Mouse (Mus musculus): Measurements from ENCODE around the gene Rcan1.
A peak's percentile ranks its signal among the peaks of the same experiment; 100 is the strongest.

Gene Rcan1

DNA sequence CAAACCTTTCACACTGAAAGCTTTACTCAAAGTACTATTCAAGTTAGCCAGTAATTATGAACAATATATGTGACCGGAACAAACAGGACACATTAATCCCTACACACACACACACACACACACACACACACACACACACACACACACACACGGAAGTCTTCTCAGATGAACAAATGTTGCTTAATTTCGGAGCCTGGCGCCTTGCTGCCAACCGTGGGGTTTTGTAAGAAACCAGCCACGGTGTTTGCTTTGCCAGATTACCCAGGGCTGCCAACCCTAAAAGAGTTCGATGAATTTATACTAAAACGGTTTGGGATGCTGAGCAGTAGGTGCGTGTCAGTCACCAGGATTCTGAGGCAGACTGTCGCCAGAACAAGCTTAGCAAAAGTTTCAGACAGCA, 69.5 kb downstream of the Rcan1 start:
- DNase-seq (ENCODE audit: extremely low spot score): no peak

- DNase-seq (ENCODE audit: extremely low spot score): peak; percentile 87
Observed at GRCm38 (mm10) chr16:92399490-92400458, 70.9 kb downstream of the Rcan1 start.

GRCm38 (mm10) chr16:92398574-92399118, 72.0 kb downstream of the Rcan1 start:
- peak; percentile 26 for DNase-seq (ENCODE audit: extremely low spot score)

- no peak for DNase-seq (ENCODE audit: extremely low spot score)
Observed at GRCm38 (mm10) chr16:92397745-92398573, 72.7 kb downstream of the Rcan1 start.

GRCm38 (mm10) chr16:92393732-92394131, 76.9 kb downstream of the Rcan1 start:
- no peak for DNase-seq (ENCODE audit: extremely low spot score)

DNA sequence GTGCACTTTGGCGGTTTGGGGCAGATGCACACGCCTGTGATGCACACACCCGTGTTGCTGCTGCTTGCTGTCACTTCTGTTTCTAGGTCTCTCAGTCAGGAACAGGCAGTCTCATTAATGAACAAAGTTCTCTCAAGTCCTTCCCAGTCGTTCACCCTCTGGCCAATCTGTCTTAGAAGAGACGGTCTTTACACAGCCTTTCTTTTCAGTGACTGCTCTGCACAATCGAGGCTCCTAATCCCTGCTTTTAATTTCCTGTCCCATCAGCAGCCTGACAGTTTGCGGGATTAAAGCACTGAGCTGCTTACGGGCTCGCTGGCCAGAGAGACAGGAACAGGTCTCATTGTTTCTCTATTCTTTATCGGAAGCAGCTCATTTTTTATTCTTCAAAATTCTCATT, 83.0 kb downstream of the Rcan1 start:
- DNase-seq (ENCODE audit: extremely low spot score): no peak

- DNase-seq (ENCODE audit: extremely low spot score): peak; percentile 57
Observed at GRCm38 (mm10) chr16:92385062-92385461, 85.6 kb downstream of the Rcan1 start.

DNA sequence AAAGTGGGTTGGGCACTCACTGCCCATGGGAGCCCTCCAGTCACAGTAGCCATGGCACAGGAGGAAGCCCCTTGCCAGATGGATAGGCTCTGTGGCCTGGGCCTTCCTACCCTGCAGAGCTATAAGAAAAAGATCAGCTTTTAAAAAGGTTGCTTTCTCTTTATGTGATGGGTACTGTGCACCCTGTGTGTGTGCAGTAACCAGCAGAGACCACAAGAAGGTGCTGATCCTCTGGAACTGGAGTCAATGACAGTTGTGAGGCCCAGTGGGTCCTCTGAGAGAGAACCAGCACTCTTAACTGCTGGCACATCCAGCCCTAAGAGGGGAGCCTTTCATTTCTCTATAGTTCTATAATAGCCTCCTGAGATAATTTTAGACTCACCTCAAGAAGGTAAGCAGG, 87.3 kb downstream of the Rcan1 start:
- no peak for DNase-seq (ENCODE audit: extremely low spot score)

DNA sequence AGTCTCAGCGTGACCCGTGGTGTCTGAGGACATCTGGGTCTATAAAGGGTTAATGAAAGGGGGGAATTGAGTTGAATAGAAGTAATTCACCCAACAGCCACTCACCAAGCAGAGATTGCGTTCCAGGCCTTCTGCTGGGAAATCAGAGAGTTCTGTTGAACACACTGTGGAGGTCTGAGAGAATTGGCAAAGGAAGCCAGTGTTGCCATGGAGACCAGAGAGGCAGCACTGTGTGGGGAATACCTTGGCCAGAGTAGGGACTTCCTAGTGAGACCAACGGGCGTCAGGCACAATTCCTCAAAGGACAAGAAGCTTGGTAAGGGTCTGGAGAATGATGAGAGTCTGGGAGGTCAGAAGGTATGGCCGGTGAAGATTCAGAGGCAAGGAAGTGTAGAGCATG, 88.2 kb downstream of the Rcan1 start:
- DNase-seq (ENCODE audit: extremely low spot score): no peak

GRCm38 (mm10) chr16:92381092-92381491, 89.6 kb downstream of the Rcan1 start:
- DNase-seq (ENCODE audit: extremely low spot score): no peak

- no peak for DNase-seq (ENCODE audit: extremely low spot score)
Observed at GRCm38 (mm10) chr16:92376976-92377375, 93.7 kb downstream of the Rcan1 start.

GRCm38 (mm10) chr16:92371623-92372022, 99.0 kb downstream of the Rcan1 start:
- DNase-seq (ENCODE audit: extremely low spot score): no peak

GRCm38 (mm10) chr16:92369260-92369659, 101.4 kb downstream of the Rcan1 start:
- no peak for DNase-seq (ENCODE audit: extremely low spot score)

DNA sequence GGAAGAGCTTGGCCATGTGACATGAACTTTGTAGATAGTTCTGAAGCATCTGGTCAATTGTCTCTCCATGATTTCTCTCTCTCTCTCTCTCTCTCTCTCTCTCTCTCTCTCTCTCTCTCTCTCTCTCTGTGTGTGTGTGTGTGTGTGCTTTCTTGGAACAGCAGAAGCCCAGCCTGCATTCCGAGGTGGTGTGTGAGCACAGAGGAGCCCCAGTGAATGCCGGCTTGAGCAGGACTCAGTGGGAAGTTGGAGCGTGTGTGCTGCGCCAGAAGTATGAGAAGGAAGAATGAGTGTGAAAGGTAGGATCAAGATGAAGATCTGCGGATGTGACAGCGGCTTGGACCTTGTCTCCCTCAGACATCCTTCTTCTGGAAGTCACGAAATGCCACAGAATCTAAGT, 105.2 kb downstream of the Rcan1 start:
- no peak for DNase-seq (ENCODE audit: extremely low spot score)

DNA sequence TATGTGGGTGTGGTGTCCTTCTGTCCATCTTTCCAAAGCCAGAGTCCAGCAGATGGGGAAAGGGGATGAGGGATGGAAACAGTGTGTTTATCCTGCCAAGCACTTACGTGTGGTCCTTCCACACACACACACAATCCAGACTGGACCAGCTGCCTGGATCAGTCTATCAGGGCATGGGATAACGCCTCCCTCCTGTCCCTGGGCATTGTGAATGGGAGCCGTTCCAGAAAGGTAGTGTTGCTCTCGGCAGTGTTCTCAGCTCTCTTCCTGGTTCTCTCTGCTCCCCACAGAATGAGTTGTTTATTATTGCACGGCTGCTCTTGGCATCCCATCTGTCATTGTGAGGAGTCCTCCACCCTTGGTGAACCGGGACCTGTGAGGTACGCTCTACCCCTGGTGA, 110.0 kb downstream of the Rcan1 start:
- DNase-seq (ENCODE audit: extremely low spot score): no peak

- no peak for DNase-seq (ENCODE audit: extremely low spot score)
Observed at GRCm38 (mm10) chr16:92359229-92359628, 111.4 kb downstream of the Rcan1 start, which contains the start of gene Kcne1. Gene Kcne1, minus strand, starts transcription at chr16:92359468.

DNA sequence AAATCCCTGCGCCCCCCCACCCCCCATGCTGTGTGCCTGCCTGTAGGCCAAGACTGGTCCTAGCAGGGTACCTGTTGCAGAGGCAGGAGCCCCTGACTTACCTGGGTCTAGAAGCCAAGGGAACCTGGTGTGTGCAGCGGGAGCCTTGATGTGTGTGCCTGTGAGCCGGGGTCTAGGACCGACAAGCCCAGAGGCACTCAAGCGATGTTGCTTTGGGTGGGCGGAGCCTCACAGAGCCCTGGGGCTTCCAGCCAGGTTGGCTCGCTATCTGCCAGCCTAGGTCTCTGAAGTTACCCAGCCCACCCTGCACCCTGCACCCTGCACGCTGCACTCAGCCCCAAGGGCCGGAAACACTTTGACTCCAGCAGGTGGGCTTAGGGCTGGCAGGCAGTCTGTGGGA, 111.9 kb downstream of the Rcan1 start:
- no peak for DNase-seq (ENCODE audit: extremely low spot score)

DNA sequence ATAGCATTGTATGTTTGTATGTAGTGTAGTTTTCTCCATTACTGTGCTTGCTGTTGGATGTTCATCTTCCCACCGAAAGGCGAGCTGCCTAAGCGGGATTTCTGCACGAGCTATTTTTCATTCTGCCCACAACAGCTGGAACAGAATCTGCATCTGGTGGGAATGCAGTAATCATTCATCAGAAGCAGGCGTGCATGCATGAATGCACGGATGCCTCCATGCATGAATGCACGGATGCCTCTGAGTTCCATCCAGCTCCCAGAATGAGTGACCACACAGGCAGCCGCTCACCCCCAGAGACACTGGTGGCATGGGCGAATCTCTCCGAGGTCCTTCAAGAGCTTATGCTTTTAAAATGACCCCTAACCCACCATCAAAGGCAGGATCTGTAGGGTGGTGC, 113.1 kb downstream of the Rcan1 start:
- DNase-seq (ENCODE audit: extremely low spot score): no peak

GRCm38 (mm10) chr16:92357023-92357422, 113.6 kb downstream of the Rcan1 start:
- no peak for DNase-seq (ENCODE audit: extremely low spot score)

DNA sequence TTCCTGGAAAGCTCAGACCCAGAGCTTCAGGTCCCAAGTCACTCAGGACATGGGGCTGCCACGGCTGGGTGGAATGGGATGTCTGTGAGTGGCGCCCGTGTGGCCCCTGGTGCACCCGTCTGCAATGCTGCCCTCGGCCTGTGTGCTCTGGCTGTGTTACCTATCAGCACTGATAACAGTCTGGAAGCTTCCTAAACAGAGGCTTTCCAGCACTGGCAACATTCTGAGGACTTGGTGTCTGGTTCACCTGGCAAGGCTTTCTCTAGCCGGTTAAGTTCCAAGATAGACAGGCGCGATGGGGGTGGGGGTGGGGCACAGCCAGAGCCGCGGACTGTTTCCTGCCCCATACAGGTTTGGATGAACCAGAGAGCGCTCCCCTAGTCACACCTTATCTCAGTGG, 114.7 kb downstream of the Rcan1 start:
- no peak for DNase-seq (ENCODE audit: extremely low spot score)

GRCm38 (mm10) chr16:92355366-92355765, 115.3 kb downstream of the Rcan1 start:
- DNase-seq (ENCODE audit: extremely low spot score): no peak

DNA sequence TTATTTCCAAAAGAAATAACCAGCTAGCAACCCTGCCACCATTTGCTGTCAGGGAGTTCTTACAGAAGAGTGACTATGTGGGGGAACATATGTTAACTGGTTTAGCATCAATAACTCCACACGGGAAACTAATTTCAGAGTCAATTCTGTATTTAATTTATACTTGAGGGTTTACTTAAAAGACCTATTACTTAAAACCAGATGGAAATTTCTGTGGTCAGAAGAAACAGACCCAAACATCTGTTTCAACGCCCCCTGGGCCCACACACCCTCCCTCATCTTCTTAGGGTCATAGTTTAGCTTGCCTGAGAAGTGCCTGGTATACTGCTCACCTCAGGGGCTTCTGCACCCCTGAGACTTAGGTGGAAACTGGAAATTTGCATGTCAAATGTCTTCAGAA, 116.8 kb downstream of the Rcan1 start:
- no peak for DNase-seq (ENCODE audit: extremely low spot score)
